Mouse (Mus musculus) left cerebral cortex, postnatal 14 days (tissue): ENCODE results near the gene Vmn1r231. TPM values are rescaled to one million over a fixed set of nuclear protein-coding genes. Genes with fewer than 3 reads are reported as not detected.

Experiments used
- DNase-seq, 2 experiments: peaks; one replicate each; pipeline ENCODE4 v3.0.0; 2021 to 2022; ENCODE audit warnings: low spot score in 2 of 2, mixed read lengths in 1 of 2
- intact Hi-C: fragments of 180-260 bp; cut with DNase I; formaldehyde crosslinking; loops from one replicate; pipeline ENCODE4 v1.15.1; 2025
- long read RNA-seq, 2 experiments: library from polyadenylated mRNA; stranded (forward); transcript quantifications; one replicate each; pipeline ENCODE4 v2.0.0; 2021
- total RNA-seq, 2 experiments: library from RNA; stranded (reverse); gene quantifications; 2 replicates each; pipeline ENCODE4 v1.2.3; 2021

The Vmn1r231 gene
- under 1 TPM in 1 of 2 experiments, not detected in 1; 0.13 TPM for total RNA-seq
- long read RNA-seq, experiment 1, result 0 reads
- long read RNA-seq, experiment 2, result 0 reads

DNA sequence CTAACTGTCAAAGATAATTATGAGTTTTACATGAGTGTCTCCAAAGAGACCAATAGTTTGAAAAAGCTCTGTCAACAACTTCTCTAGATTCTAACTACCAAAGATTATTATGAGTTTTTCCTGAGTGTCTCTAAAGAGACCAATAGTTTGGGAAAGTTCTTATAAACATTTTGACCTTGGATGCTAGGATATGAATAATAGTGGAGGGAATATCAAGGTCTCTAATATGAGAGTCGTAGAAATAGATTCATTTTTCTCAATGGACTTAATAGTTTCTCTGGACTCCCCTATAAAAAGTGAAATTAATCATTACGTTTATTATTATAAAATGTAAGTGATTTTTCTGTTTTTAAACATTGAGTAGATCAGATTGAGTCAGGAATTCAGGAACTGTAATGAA lies at the start of gene Vmn1r231:
Vmn1r231 (minus strand) TSS at position 101 of the 400 bp plus-strand sequence.
- DNase-seq, result no peak
- intact Hi-C loops, result no loop called here

- intact Hi-C loops, result no loop called here
- no peak for DNase-seq
Measured at GRCm38 (mm10) chr17:20946636-20947035, 41.7 kb upstream of the Vmn1r231 start.

DNA sequence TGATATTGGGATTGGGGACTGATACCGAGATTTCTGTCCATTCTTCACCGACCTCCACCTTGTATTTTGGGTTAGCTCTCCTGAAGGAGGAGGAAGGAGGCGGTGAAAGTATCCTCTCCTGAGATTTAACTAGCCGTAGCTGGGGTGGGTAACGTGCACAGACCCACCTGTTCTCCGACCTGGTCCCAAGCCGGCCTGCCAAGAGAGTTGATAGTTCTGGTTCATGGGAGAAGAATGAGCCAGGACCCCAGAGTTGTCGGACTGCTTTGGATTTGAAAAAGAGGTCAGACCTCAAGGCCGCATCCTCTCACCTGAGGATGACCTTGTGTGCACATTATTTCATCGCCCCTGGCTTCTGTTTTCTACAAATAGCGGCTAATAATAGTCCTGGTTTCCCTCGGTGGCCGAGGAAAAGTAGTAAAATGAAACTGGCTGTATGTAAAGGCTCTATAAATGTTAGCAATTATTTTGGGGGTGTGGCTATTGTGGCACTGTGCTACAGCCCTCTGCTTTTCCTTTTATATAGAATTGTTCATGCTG lies 41.2 kb upstream of the Vmn1r231 start:
- intact Hi-C loops, result no loop called here

GRCm38 (mm10) chr17:20944985-20945891 lies 40.3 kb upstream of the Vmn1r231 start, which contains the start of gene Ppp2r1a:
Gene Ppp2r1a (plus strand): TSS chr17:20945311.
- intact Hi-C loops, result loop anchor here (2.0 kb wide), 1 partner anchor 64 kb away; the partner anchor contains the start of gene Zfp160
- DNase-seq, result peak; percentile 99 to 100

More for the DNA sequence above, 41.2 kb upstream of the Vmn1r231 start:
- no peak for DNase-seq

GRCm38 (mm10) chr17:20944226-20944625 lies 39.3 kb upstream of the Vmn1r231 start:
- no peak for DNase-seq
- intact Hi-C loops, result loop anchor here (2.0 kb wide), 1 partner anchor 65 kb away; the partner anchor contains the start of gene Zfp160

- DNase-seq, result no peak
Measured at GRCm38 (mm10) chr17:20919614-20920013, 14.7 kb upstream of the Vmn1r231 start, which contains the start of gene Vmn1r232. Gene Vmn1r232 (minus strand): TSS chr17:20919714.

GRCm38 (mm10) chr17:20840144-20840543 lies 64.7 kb downstream of the Vmn1r231 start, which contains the start of gene Vmn1r230:
Gene Vmn1r230 (plus strand): TSS chr17:20840444.
- intact Hi-C loops, result no loop called here
- DNase-seq, result no peak

More at GRCm38 (mm10) chr17:20919614-20920013, 14.7 kb upstream of the Vmn1r231 start, which contains the start of gene Vmn1r232:
- intact Hi-C loops, result no loop called here

Other genes with a start within 250 kb of the Vmn1r231 start
- gene Vmn1r226, start 222.2 kb downstream of the Vmn1r231 start, total RNA-seq, result not detected
- gene Vmn1r227, start 175.2 kb downstream of the Vmn1r231 start, total RNA-seq, result not detected
- not detected for gene Vmn1r228, start 118.9 kb downstream of the Vmn1r231 start, total RNA-seq
- under 1 TPM; 0.08 to 0.11 TPM for gene Vmn1r229, start 93.5 kb downstream of the Vmn1r231 start, total RNA-seq
- not detected for gene Vmn1r230, start 64.6 kb downstream of the Vmn1r231 start, total RNA-seq
- gene Vmn1r232, start 14.6 kb upstream of the Vmn1r231 start, total RNA-seq, result not detected
- 100 to 1,000 TPM; 719 to 758 TPM for gene Ppp2r1a, start 40.2 kb upstream of the Vmn1r231 start, total RNA-seq
- gene Vmn1r233, start 91.4 kb upstream of the Vmn1r231 start, total RNA-seq, result not detected
- 10 to 100 TPM; 19.0 to 21.2 TPM for gene Zfp160, start 103.8 kb upstream of the Vmn1r231 start, total RNA-seq